Mouse (Mus musculus): ENCODE results near the gene Sephs1.
A peak's percentile ranks its signal among the peaks of the same experiment; 100 is the strongest.
"Not testable (repeated sequence)": the region's sequence is repeated elsewhere in the genome, so short reads cannot be mapped to it uniquely, and the experiment has no call there.

The Sephs1 gene

DNA sequence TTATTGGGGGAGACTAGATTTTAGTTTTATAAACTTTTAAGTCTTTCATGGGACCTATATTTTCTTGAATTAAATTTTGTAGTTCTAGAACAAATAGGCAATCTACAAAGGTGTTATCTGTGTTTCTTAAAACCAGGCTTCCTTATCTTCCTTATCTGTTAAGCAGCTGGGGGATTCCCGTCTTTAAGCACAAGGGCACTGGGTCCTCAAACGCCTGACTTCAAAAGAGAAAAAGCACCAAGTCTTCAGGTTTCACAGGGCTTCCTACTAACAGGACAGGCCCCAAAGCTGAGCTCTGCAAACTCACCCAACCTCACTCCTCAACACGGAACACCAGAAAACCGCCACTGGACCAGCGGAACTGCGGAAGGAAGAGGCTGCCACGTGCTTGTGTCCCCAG lies 26.6 kb downstream of the Sephs1 start:
- DNase-seq (ENCODE audit: low spot score): no peak

DNA sequence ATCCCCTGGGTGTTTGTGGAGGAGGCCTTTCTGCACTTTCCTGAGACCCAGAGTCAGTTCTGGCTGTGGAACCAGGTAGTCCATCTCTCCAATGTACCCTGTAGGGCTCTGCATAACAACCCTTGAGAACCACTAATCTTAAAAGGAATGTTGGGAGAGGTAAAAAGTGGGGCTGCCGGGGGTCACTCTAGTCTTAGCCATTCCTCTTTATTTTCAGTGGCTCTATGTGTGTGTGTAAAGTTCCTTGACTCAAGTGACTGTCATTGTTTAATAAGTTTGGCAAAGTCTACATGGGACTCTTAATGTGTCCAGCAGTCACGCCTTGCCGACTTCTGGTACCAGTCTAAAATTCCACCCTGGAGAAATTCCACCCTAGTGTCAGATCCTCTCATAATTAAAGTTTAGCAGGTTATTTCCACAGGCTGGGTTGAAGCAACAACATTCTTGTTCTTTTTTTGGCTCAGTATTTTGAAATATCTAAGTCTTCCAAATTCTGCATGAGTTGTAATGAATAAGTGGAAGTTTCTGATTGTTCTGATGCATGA lies 27.5 kb downstream of the Sephs1 start:
- no peak for DNase-seq (ENCODE audit: low spot score)

DNA sequence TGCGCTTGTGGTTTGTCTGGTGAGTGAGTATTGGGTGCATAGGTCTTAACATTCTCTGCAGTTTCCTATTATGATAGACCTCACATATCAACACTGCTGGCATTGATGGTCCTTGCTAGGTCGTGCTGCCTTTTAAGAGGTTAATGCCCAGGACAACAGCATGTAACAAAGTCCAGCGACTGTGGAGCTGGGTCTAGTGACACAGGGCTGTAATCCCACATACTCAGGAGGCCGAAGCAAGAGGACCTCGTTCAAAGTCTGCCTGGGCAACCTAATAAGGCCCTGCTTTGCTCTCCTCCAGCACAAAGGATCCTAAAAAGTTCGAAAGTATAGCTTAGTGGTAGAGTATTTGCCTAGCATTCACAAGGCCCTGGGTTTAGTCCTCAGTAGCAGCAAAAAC lies 28.5 kb downstream of the Sephs1 start:
- DNase-seq (ENCODE audit: low spot score): no peak

DNA sequence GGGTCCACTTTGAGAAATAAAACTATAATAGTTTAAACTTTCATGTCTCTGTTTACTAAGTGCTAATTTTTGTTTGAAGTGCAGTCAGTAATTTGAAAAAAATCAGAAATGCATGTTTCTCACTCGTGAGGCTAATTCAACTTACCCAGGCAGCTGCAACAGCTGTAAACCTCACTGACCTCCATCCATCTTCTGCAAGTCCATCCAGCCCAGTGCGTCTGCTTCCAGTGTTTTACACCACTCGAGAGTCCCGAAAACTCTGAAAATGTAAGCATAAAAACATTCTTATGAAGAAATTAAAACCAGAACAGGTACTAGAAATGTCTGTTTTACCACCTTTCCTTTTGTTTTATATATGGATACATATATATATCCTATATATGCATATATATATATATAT lies 29.2 kb downstream of the Sephs1 start:
- no peak for DNase-seq (ENCODE audit: low spot score)

DNA sequence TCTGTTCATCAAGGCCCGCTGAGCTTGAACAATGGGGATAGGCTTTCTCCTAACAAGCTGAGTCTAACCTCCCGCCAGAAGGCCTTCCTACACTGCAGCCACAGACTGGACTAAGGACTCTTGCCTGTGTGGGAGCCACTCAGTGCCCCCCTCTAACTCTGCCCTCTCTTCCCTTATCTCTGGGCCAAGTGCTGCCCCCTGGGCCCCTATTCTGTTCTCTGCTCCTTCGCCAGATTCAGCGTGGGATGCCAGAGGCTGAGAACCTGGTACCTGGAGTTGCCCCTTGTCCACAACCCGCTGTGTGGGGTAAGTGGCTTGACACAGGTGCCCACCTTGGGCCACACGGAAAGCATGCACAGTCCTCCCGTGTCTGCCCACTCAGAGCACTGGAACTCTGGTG lies 32.6 kb downstream of the Sephs1 start:
- DNase-seq (ENCODE audit: low spot score): no peak

DNA sequence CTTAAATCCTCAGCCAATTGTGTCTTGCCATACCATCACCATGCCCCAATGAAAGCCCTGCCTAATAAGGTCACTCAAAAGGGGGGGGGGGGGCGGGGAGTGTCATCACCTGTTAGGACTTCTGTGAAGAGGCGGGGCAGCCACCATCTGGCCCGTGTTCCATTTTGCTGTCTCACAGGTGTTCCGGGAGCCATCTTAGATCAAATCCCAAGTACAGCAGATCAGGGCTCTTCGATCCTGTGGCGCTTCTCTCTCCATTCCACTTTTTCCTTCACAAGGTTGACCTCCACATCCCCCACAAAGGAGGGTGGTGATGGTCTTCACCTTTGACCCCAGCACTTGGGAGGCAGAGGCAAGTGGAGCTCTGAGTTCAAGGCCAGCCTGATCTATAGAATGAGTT lies 34.7 kb downstream of the Sephs1 start:
- no peak for DNase-seq (ENCODE audit: low spot score)

DNA sequence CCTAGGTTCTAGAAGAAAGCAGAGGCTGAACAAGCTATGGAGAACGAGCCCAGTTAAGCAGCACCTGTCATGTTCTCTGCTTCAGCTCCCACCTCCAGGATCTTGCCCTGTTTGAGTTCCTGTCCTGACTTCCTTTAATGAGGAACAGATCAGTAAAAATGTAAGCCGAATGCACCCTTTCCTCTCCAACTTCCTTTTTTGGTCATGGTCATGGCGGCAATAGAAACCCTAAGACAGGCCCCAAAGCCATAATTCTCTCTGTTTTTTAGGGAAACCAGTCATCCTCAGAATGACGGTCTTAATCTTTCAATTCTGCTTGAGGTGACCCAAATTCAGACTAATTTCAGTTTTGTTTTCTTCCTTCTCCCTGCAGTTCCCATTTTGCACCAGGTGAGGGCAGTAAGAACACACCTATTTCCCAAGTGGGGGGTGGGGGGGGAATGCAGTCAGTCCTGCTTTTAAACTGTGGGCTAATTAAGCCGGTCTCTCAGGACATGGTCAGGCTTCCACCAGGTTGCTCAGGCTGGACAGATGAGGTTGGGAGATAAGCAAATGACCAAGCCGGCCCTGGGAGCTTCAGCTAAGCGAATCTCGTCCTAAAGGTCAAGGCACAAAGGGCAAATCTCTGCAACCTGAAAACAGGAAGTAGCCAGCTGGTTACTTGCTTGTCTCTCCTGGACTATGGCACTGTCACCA lies 36.1 kb downstream of the Sephs1 start:
- peak; percentile 54 for DNase-seq (ENCODE audit: low spot score)

DNA sequence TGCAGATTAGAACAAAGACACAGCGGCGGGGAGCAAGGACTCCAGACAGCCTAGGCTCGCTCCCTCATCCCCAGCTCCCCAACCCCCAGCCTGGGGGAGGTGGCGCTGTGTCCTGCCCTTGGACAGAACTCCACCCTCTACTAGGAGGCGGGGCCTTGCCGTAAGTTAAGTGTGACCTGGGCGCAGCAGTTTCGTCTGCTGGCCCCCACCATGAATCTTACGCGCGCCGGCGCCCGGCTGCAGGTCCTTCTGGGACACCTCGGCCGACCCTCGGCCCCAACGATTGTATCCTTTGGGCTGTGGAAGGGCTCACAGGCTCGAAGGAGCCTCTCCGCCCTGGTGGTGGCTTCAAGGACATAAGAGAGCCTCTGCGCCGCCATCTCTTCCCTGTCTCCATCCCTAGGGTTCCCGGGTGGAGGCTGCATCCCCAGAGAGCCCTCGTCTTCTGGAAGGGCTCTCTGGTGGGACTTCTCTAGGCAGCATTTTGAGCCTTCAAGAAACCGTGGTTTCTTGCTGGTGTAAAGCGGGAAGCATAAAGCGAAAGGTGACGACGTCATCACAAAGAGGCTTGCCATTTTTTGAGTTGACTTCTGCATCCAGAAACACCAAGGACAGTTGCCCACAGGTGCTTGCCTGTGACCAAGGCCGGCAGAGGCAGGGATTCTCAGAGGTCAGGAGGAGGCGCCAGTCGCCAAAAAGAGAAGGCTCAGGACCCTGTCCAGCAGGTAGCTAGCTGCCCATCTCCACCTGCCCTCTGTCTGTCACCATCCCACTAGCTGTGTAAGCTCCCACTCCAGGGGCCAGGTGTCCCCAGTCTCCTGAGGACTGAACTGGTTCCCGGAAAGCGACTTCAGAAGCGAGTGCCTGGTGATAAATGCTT lies 37.7 kb downstream of the Sephs1 start, which contains the start of gene Phyh:
TSS of gene Phyh (plus strand) at position 160 of the 880 bp plus-strand sequence.
- peak; percentile 80 for DNase-seq (ENCODE audit: low spot score)

DNA sequence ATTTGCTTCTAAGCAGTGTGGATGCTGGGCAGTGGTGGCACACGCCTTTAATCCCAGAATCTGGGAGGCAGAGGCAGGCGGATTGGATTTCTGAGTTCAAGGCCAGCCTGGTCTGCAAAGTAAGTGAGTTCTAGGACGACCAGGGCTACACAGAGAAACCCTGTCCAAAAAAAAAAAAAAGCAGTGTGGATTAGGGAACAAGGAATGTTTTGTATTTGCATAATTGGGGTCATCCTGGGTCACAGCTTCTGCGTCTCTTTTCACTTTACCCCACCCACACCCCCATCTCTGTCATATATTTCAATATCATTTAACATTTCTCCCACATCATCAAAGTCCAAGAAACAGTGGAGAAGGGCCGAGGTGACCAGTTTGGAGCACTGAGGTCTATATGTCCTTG lies 39.7 kb downstream of the Sephs1 start:
- no peak for DNase-seq (ENCODE audit: low spot score)

DNA sequence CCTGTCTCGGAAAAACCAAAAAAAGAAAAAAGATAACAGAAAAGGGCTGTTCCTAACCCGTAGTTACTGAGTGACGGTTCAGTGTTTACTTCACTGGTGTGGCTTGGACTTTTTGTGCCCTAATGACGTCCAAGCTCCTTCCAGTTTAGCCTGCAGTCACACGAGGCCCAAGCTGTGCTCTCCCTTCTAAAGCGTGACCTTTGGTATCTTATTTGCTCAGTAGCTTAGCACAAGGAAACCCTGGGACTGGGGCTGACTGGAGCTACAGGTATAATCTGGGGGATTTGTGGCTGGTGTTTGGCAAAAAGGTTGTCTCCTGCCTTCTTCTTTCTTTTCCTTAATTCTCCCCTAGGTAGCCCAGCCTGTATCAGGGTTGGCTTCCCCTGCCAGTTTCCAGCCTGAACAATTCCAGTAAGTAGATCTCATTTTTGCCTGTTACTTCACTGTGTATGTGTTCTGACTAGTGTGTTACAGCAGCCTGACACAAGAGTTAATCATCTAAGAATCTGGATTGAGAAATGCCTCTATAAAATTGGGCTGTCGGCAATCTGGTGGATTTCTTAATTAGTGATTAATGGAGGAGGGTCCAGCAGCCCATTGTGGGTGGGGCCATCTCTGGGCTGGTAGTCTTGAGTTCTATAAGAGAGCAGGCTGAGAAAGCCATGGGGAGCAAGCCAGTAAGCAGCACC lies 41.3 kb downstream of the Sephs1 start:
- DNase-seq (ENCODE audit: low spot score): no peak

DNA sequence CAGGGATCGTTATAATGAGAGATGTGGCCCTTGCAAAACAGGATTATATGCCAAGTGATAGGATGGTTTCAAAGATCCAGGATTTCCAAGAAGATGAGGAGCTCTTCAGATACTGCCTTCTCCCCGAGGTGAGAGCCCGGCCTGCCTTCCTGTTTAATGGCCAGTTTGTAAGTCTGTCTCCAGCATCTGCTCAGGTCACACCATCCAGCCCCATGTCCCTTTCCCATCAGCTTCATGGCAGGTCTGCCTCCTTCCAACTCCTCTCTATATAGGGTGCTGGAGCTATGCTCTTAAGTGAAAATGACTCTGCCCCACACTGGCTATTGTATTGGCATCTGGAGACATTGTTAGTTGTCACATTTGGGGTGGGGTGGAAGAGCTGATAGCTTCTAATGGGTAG lies 46.0 kb downstream of the Sephs1 start:
- no peak for DNase-seq (ENCODE audit: low spot score)

DNA sequence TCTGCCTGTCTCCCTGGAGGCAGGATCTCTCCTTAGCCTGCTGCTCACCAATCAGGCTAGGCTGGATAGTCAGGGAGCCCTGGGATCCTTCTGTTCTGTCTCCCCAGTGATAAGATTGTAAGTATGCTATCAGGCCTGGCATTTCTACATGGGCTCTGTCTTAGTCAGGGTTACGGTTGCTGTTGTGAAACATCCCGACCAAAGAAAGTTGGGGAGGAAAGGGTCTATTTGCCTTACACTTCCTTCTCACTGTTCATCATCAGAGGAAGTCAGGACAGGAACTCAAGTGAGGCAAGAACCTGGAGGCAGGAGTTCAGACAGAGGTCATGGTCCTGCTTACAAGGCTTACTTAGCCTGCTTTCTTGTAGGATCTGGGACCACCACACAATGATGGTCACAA lies 47.9 kb downstream of the Sephs1 start:
- DNase-seq (ENCODE audit: low spot score): no peak

DNA sequence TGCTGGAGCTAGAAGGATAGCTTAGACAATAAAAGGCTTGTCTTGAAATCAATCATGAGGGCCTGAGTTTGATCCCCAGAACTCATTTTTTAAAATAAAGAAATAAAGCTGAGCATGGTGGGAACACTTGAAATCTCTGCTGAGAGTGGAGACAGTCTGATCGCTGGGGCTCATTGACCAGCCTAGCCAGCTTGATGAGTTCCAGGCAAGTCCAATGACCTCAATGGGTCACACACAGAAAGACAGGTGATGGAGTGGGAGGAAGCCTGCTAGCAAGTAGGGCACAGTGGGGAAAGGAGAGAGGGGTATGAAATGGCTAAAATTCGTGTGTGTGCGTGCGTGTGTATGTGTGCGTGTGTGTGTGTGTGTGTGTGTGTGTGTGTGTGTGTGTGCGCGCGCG lies 53.2 kb downstream of the Sephs1 start:
- DNase-seq (ENCODE audit: low spot score): no peak

DNA sequence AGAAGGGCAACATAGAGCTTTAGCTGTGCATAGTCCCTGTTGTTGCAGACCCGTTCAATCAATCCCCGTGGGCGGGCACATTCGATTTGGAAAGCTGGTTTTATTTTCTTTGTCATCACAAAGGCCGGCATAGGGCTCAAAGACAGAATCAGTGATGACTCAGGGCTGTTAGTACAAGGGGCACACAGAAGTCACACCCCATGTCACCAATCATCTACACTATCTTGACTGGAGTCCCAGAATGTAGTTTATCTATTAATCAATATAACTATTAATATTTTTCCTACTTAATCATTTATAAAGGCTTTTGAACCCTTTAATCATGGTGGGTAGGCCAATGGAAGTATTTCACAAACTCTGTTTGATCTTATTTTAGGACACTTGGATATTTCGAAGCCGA lies 56.6 kb downstream of the Sephs1 start:
- DNase-seq (ENCODE audit: low spot score): no peak

DNA sequence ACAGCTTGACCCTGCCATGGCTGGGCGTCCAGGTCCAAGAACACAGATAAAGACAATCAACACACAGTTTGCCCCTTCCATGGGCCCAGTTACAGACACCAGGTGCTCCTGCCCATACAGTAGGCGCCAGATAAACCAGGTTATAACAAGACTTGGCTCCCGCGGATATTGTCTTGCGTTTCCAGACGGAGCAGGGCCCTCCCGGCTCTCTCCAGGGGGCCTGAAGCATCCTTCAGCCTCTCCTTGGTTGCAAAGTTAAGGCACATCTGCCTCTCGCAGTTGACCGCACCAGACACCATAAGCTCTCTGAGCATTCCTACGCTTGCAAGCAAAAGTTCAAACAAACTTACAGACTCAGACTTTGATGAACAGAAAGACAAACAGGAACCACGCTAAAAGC lies 59.5 kb downstream of the Sephs1 start:
- no peak for DNase-seq (ENCODE audit: low spot score)

DNA sequence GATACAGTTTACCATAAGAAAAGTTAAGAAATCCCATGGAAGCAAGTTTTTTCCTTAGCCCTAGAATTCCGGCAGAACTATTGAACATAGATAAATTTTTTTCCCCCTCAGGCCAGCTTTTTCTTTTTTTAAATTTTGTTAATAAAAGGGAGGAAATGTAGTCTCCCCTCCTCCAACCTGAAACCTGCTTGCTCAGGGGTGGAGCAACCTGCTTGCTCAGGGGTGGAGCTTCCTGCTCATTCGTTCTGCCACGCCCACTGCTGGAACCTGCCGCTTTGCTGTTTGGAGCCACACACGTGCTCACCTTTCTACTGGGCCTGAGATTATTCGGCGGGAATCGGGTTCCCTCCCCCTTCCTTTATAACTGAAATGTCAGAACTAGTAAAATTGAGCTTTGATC lies 68.3 kb downstream of the Sephs1 start:
- not testable (repeated sequence) for DNase-seq (ENCODE audit: low spot score)

DNA sequence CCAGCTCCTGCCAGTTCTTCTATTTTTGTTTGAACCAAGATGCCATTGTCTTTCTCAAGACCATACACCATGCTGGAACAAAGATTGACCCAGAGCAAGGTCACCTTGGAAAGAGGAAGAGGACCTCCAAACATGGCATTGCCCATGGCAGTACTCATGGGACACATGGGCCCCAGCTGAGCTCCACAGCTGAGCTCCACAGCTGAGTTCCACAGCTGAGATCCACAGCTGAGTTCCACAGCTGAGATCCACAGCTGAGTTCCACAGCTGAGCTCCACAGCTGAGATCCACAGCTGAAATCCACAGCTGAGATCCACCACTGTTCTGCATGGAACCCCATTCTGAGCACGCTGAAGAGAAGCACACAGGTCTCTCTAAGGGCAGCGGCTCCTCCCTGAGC lies 69.6 kb downstream of the Sephs1 start:
- no peak for DNase-seq (ENCODE audit: low spot score)

DNA sequence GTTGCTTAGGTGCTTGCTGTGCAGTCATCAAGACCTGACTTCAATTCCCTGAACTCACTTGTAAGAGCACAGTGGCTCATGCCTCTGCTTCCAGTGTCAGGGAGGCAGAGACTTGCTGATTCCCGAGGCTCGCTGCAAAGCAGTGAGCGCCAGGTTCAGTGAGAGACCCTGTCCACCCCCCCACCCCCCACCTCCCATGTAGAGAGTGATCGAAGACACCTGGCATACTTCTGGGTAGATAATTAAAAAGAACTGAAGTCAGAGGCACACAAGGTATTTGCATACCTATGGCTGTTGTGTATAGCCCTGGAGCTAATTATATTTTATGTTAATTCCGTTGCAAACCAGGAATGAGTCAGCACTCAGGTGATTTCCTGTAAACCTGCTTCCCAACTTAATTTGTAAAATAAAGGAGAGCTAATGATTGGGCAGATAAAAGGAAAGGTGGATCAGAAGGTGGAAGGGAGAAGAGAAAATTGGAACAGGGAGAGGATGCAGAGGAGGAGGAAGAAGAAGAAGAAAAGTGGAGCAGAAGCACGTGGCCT lies 72.9 kb downstream of the Sephs1 start:
- DNase-seq (ENCODE audit: low spot score): no peak

DNA sequence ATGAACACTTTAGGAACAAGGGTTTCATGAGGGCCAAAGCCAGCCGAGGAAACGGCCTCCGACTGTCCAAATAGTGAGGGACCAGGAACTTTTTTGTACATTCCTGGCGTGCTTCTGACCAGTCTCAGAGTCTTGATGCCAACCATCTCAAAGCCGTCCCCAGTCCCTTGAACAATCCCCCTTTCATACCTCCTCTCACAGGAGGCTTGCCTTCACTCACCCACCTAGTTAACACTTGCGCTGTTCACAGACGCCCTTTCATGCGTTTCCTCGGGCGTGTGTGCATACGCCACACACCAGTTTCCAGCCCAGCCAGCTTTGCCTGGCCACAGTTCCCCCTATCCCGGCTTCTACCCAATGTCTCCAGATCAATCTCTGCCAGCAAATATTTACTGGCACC lies 76.7 kb downstream of the Sephs1 start:
- DNase-seq (ENCODE audit: low spot score): no peak
